Mouse (Mus musculus) thymus, postnatal 10 days (tissue): ENCODE data around the gene Mical1.
A peak's percentile ranks its signal among the peaks of the same experiment; 100 is the strongest.

ENCODE experiments used
- DNase-seq, 2 experiments: peaks; one replicate each; pipeline ENCODE4 v3.0.0; 2021; ENCODE audit warnings: low spot score in 2 of 2

Mical1 gene

GRCm38 (mm10) chr10:41519640-41520409, 43.7 kb downstream of the Mical1 start:
- DNase-seq = peak; percentile 61 to 62

GRCm38 (mm10) chr10:41520410-41520673, 44.2 kb downstream of the Mical1 start:
- DNase-seq = no peak

- DNase-seq = no peak
These were observed 47.3 kb downstream of the Mical1 start for GRCm38 (mm10) chr10:41523386-41523785.

GRCm38 (mm10) chr10:41525696-41526095, 49.6 kb downstream of the Mical1 start:
- DNase-seq = no peak

- no peak for DNase-seq
These were observed 53.9 kb downstream of the Mical1 start for GRCm38 (mm10) chr10:41529972-41530371.

- no peak for DNase-seq
These were observed 59.9 kb downstream of the Mical1 start for GRCm38 (mm10) chr10:41535991-41536390.
